27 mouse cellular contexts compared by ENCODE assay signal in genomic region chr13:94513898-94514297, GRCm38 (mm10).
DNase-seq lines count a peak whose midpoint lies in the region; ATAC-seq and TF ChIP-seq lines count a peak whose summit lies in the region.
"Had no signal": no experiment of that assay in that cellular context is flagged by ENCODE, and none has a peak within 500 bp of the region (broad histone marks: within the 10 kb centered on the region; RNA-seq: fewer than 3 reads in every experiment).

No protein-coding gene starts in this region.

- no peaks in the 10 kb centered on the region for H3K9me3 ChIP-seq in heart, embryonic 12.5 days (replicated peaks)
- H3K9me3 ChIP-seq in MEL (replicated peaks; ENCODE audit: insufficient read depth, low read length), result no peaks in the 10 kb centered on the region
- H3K9me3 ChIP-seq in liver, embryonic 13.5 days (replicated peaks), result no peaks in the 10 kb centered on the region
- H3K9me3 ChIP-seq: embryonic facial prominence, embryonic 12.5 days; lung, embryonic 15.5 days; midbrain, embryonic 10.5 days had no signal

- peaks cover 40% of the 10 kb centered on the region for H3K4me1 ChIP-seq in heart, embryonic 12.5 days (replicated peaks)
- peaks cover 2 to 29% of the 10 kb centered on the region in 2 experiments for H3K4me1 ChIP-seq in MEL (ENCODE audit: control insufficient read depth in 1 of 2, insufficient read depth in 2 of 2, low read length in 2 of 2)
- peaks cover 37% of the 10 kb centered on the region for H3K4me1 ChIP-seq in liver, embryonic 13.5 days (replicated peaks)
- H3K4me1 ChIP-seq: embryonic facial prominence, embryonic 12.5 days; lung, embryonic 15.5 days had no signal

- DNase-seq in heart, adult 18-20 months, result no peak
- DNase-seq in MEL (ENCODE audit: low read depth, low spot score), result peak; percentile 77
- peak; percentile 4 for DNase-seq in liver, embryonic 13.5 days
- DNase-seq in right cerebral cortex, postnatal 4 days, result no peak
- DNase-seq in urinary bladder, adult 18-20 months (ENCODE audit: low spot score in 2 of 2), result no peak
- DNase-seq: adrenal gland, adult 8-10 months; cerebellum, adult 18-20 months; cerebellum, postnatal 14 days; forebrain, postnatal 0 days; gastrocnemius, postnatal 14 days; heart, adult 2 months; kidney, adult 9 months; kidney, postnatal 36 days; layer of hippocampus, adult 9-11 months; lung, postnatal 4 days; thymus, adult 18-20 months; thymus, postnatal 36 days had no signal

- H3K27me3 ChIP-seq in heart, embryonic 12.5 days (replicated peaks), result no peaks in the 10 kb centered on the region
- H3K27me3 ChIP-seq in MEL (ENCODE audit: control insufficient read depth in 1 of 2, insufficient read depth in 2 of 2, low read length in 2 of 2), result no peaks in the 10 kb centered on the region
- no peaks in the 10 kb centered on the region for H3K27me3 ChIP-seq in liver, embryonic 13.5 days
- H3K27me3 ChIP-seq: embryonic facial prominence, embryonic 12.5 days; lung, embryonic 15.5 days had no signal

- peak overlapping the region; percentile 41 for H3K4me2 ChIP-seq in heart, embryonic 12.5 days
- peak overlapping the region; percentile 38 for H3K4me2 ChIP-seq in liver, embryonic 13.5 days
- H3K4me2 ChIP-seq: embryonic facial prominence, embryonic 12.5 days; lung, embryonic 15.5 days had no signal

- peak overlapping the region; percentile 86 for H3K27ac ChIP-seq in heart, embryonic 12.5 days (ENCODE audit: poor library complexity, severe bottlenecking)
- peak overlapping the region; percentile 94 for H3K27ac ChIP-seq in MEL (ENCODE audit: control insufficient read depth, low read depth, low read length)
- H3K27ac ChIP-seq in liver, embryonic 13.5 days, result peak overlapping the region; percentile 73
- H3K27ac ChIP-seq: embryonic facial prominence, embryonic 12.5 days; heart, adult 2 months; left cerebral cortex, adult 2 months; lung, embryonic 15.5 days had no signal

- ATAC-seq in heart, embryonic 12.5 days (ENCODE audit: insufficient number of reproducible peaks, low FRiP score), result peak; percentile 82
- peak; percentile 72 for ATAC-seq in liver, embryonic 13.5 days (ENCODE audit: low read depth)
- ATAC-seq in megakaryocyte-erythroid progenitor cell, adult 5-6 weeks (replicated peaks; ENCODE audit: low FRiP score, low TSS enrichment, poor library complexity, severe bottlenecking), result peak; percentile 27
- ATAC-seq: activated CD4-positive, CD25-positive, alpha-beta regulatory T cell, adult 4 months; CD4-positive, CD25-positive, alpha-beta regulatory T cell, adult 4 months; forebrain, postnatal 0 days; hindbrain, embryonic 16.5 days; intestine, embryonic 16.5 days had no signal

- H3K36me3 ChIP-seq in heart, embryonic 12.5 days, result peaks cover 8% of the 10 kb centered on the region
- peaks cover 0 to 19% of the 10 kb centered on the region in 2 experiments; a peak in 2 of 4 replicates for H3K36me3 ChIP-seq in MEL (ENCODE audit: control insufficient read depth in 1 of 2, insufficient read depth in 2 of 2, low read length in 2 of 2)
- H3K36me3 ChIP-seq in liver, embryonic 13.5 days, result 0 out of 2 replicates have a peak, but pooled peaks cover 7% of the 10 kb centered on the region
- H3K36me3 ChIP-seq: embryonic facial prominence, embryonic 12.5 days; lung, embryonic 15.5 days had no signal

- no peaks in the 10 kb centered on the region for H3K79me2 ChIP-seq in MEL (ENCODE audit: control insufficient read depth, insufficient read depth, low read length, poor library complexity)

- H3K4me3 ChIP-seq in heart, embryonic 12.5 days, result no peak overlapping the region
- peak overlapping the region; percentile 17 to 31; a peak in 3 of 4 replicates for H3K4me3 ChIP-seq in MEL (ENCODE audit: control insufficient read depth in 1 of 2, insufficient read depth in 1 of 2, low read depth in 2 of 2, low read length in 2 of 2)
- H3K4me3 ChIP-seq in liver, embryonic 13.5 days (replicated peaks), result no peak overlapping the region
- H3K4me3 ChIP-seq: embryonic facial prominence, embryonic 12.5 days; heart, adult 2 months; left cerebral cortex, adult 2 months; lung, embryonic 15.5 days; midbrain, embryonic 10.5 days had no signal

- TF ChIP-seq CTCF in MEL (IDR thresholded peaks at IDR 0.05 in 2 of 3, conservative IDR thresholded peaks at IDR 0.05 in 1 of 3; ENCODE audit: control insufficient read depth in 1 of 3, insufficient read depth in 1 of 3, low read depth in 2 of 3, low read length in 3 of 3, poor library complexity in 1 of 3, severe bottlenecking in 1 of 3), result no peak

- 16% methylated on average over 9 of the region's 9 CpGs for WGBS in heart, embryonic 12.5 days
- WGBS in liver, embryonic 13.5 days (ENCODE audit: insufficient replicate concordance), result 15% methylated on average over 9 of the region's 9 CpGs

- peak; percentile 61 to 71 for TF ChIP-seq EP300 in MEL (IDR thresholded peaks at IDR 0.05; ENCODE audit: low read depth in 1 of 2, low read length in 2 of 2)

- TF ChIP-seq POLR2A in MEL (IDR thresholded peaks at IDR 0.05; ENCODE audit: control insufficient read depth in 1 of 2, insufficient read depth in 1 of 2, low read depth in 1 of 2, low read length in 2 of 2, poor library complexity in 1 of 2), result peak in 1 of 2 experiments; percentile 44; a peak in 2 of 4 replicates

- no peak for TF ChIP-seq RAD21 in MEL (IDR thresholded peaks at IDR 0.05; ENCODE audit: low read depth, low read length)

- H3K9ac ChIP-seq in heart, embryonic 12.5 days, result no peak overlapping the region
- peak overlapping the region; percentile 55 for H3K9ac ChIP-seq in MEL (ENCODE audit: control insufficient read depth, low read depth, low read length, poor library complexity, severe bottlenecking)
- peak overlapping the region; percentile 7; the same call in 1 of the 2 replicates for H3K9ac ChIP-seq in liver, embryonic 13.5 days
- H3K9ac ChIP-seq: embryonic facial prominence, embryonic 12.5 days; forebrain, postnatal 0 days; lung, embryonic 15.5 days had no signal

TF ChIP-seq in MEL, 35 proteins besides CTCF, POLR2A, EP300 and RAD21:
- TF ChIP-seq SIN3A (IDR thresholded peaks at IDR 0.05; ENCODE audit: low read length) (peak; percentile 45; the same call in 1 of the 2 replicates), ELF1 (IDR thresholded peaks at IDR 0.05; ENCODE audit: low read depth, low read length) (no peak), SMC3 (IDR thresholded peaks at IDR 0.05; ENCODE audit: low read depth, low read length) (no peak), ETS1 (IDR thresholded peaks at IDR 0.05; ENCODE audit: low read depth, low read length) (peak; percentile 53; the same call in 1 of the 2 replicates), RCOR1 (IDR thresholded peaks at IDR 0.05; ENCODE audit: low read depth, low read length) (peak; percentile 44; the same call in 1 of the 2 replicates), JUND (IDR thresholded peaks at IDR 0.05; ENCODE audit: low read depth, low read length) (no peak), CHD2 (IDR thresholded peaks at IDR 0.05; ENCODE audit: low read length) (no peak), USF1 (IDR thresholded peaks at IDR 0.05; ENCODE audit: low read depth, low read length) (peak; percentile 94), MAZ (IDR thresholded peaks at IDR 0.05; ENCODE audit: low read depth, low read length) (no peak), MAX (IDR thresholded peaks at IDR 0.05; ENCODE audit: low read length) (peak; percentile 37; the same call in 1 of the 2 replicates), MXI1 (IDR thresholded peaks at IDR 0.05; ENCODE audit: low read depth, low read length) (no peak), NRF1 (IDR thresholded peaks at IDR 0.05; ENCODE audit: insufficient read depth, low read depth, low read length, poor library complexity, severe bottlenecking) (no peak), POLR2AphosphoS5 (IDR thresholded peaks at IDR 0.05; ENCODE audit: borderline replicate concordance, low read depth, low read length) (no peak), GABPA (IDR thresholded peaks at IDR 0.05; ENCODE audit: low read depth, low read length) (no peak), MEF2A (IDR thresholded peaks at IDR 0.05; ENCODE audit: extremely low read depth, insufficient replicate concordance, low read depth, low read length, poor library complexity, severe bottlenecking) (no peak), BHLHE40 (IDR thresholded peaks at IDR 0.05; ENCODE audit: borderline replicate concordance, low read depth, low read length) (peak; percentile 96), ZC3H11A (IDR thresholded peaks at IDR 0.05; ENCODE audit: low read depth, low read length) (no peak), TCF12 (IDR thresholded peaks at IDR 0.05; ENCODE audit: low read depth, low read length) (peak; percentile 56), USF2 (IDR thresholded peaks at IDR 0.05; ENCODE audit: borderline replicate concordance in 1 of 2, insufficient read depth in 1 of 2, low read depth in 1 of 2, low read length in 2 of 2) (peak in 1 of 2 experiments; percentile 61; a peak in 1 of 4 replicates), ZKSCAN1 (IDR thresholded peaks at IDR 0.05; ENCODE audit: low read depth, low read length) (no peak), TBP (IDR thresholded peaks at IDR 0.05; ENCODE audit: low read depth, low read length) (0 out of 2 replicates have a peak, but pooled peaks have one; percentile 10), ZMIZ1 (IDR thresholded peaks at IDR 0.05; ENCODE audit: low read depth, low read length) (no peak), MYB (IDR thresholded peaks at IDR 0.05; ENCODE audit: low read depth, low read length) (no peak), POLR2AphosphoS2 (IDR thresholded peaks at IDR 0.05; ENCODE audit: low read length) (no peak), TAL1 (IDR thresholded peaks at IDR 0.05; ENCODE audit: low read length) (peak; percentile 31), E2F4 (IDR thresholded peaks at IDR 0.05; ENCODE audit: borderline replicate concordance, low read depth, low read length) (no peak), CHD1 (IDR thresholded peaks at IDR 0.05; ENCODE audit: low read depth, low read length) (no peak), MYC (IDR thresholded peaks at IDR 0.05; ENCODE audit: low read depth, low read length) (no peak), UBTF (IDR thresholded peaks at IDR 0.05; ENCODE audit: borderline replicate concordance, insufficient read depth, low read depth, low read length) (no peak), ZNF384 (IDR thresholded peaks at IDR 0.05; ENCODE audit: low read depth, low read length) (no peak), GATA1 (IDR thresholded peaks at IDR 0.05; ENCODE audit: low read depth, low read length) (peak; percentile 62; the same call in 1 of the 2 replicates)

Comparison
In these comparisons a context has a peak if more than half of its experiments do, and no peak if none do; other contexts are left out.
1. ATAC-seq: peak in every context shown above with its lines; median percentile 82 in heart, embryonic 12.5 days; 72 in liver, embryonic 13.5 days; 27 in megakaryocyte-erythroid progenitor cell, adult 5-6 weeks.
2. H3K4me3 ChIP-seq: peak in MEL (2 of 2); none in heart, embryonic 12.5 days (single experiment) and liver, embryonic 13.5 days (single experiment).
3. DNase-seq: peak in MEL (single experiment) and liver, embryonic 13.5 days (single experiment); none in heart, adult 18-20 months (0 of 2), right cerebral cortex, postnatal 4 days (single experiment) and urinary bladder, adult 18-20 months (0 of 2).
4. Peak in every context shown above with its lines, with median percentiles within 50 percentile points of each other: H3K27ac ChIP-seq.